Mouse (Mus musculus) activated CD4-positive, CD25-positive, alpha-beta regulatory T cell (primary cell): ENCODE data around the gene Foxr2. TPM values are rescaled to one million over a fixed set of nuclear protein-coding genes. Genes with fewer than 3 reads are reported as not detected.

Experiments used
- polyA plus RNA-seq, 2 experiments: library from polyadenylated mRNA; unstranded; fragments of 100-300 nt; shearing (Covaris generic); gene quantifications; one replicate each; pipeline ENCODE4 v1.2.1; 2017

The Foxr2 gene
- polyA plus RNA-seq, result under 1 TPM in 1 of 2 experiments, not detected in 1; 0.05 TPM

DNA sequence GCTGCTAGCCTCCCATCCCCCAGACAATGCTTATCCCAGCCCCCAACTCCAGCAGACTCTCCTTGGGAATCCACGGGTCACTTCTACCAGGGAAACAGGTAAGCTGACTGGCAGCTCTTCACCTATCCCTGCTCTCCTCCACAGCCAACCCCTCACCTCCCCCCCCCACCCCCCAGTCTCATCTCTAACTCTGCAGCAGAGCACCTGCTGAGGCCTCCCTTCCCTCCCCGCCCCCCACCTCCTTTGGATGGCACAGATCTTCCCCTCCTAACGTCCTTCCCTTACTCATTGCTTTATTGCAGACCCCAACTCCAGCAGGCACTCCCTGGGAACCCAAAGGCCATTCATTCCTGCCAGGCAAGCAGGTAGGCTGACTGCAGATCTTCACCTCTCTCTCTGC is at the start of gene Foxr2:
TSS of gene Foxr2 (plus strand) at position 301 of the 400 bp plus-strand sequence.

DNA sequence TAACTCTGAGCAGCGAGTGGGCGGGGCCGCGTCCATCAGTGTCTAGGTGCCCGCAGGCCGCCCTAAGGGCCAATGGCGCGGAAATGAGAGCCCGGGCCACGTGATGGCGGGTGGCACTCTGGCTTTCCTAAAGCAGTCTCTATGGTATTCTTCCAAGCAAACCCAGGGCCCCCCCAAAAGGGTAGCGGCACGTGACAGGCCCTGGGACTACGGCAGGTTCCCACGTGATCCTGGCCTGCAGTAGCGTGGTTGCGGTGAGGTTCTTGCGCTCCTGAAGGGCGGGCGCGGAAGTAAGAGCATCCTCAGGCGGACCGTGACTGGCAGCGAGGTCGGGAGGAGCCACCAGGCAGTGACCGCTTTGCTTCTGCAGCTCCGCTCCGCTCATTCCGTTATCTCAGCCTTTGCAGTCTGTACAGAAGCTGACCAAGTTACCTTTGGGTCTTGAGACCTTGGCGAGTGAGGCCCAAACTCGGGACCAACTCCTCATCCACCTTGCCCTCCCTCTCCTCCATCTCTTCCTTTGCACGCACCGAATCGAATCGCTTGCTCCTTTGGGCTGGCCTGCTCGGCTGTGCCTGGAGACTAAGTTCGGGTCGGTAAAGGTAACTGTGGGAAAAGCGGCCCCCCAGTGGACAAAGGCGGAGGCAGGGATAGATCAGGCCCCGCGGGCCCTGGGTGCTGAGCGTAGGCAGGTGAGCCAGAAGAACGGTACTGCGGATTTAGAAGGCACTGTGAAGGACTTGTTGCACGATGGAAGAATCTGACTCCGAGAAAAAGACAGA is 21.3 kb downstream of the Foxr2 start, which contains the start of gene Rragb:
TSS of gene Rragb (plus strand) at position 248 of the 782 bp plus-strand sequence.

Other genes starting within 250 kb of the Foxr2 start
- under 1 TPM in 1 of 2 experiments, not detected in 1; 0.16 TPM for gene Usp51, start 112.3 kb upstream of the Foxr2 start, polyA plus RNA-seq
- under 1 TPM in 1 of 2 experiments, not detected in 1; 0.56 TPM for gene Mageh1, start 81.2 kb upstream of the Foxr2 start, polyA plus RNA-seq
- gene Rragb, start 21.2 kb downstream of the Foxr2 start, polyA plus RNA-seq, result 1 to 10 TPM; 7.0 to 7.4 TPM
- 1 to 10 TPM in 1 of 2 experiments, under 1 TPM in 1; 0.95 to 1.6 TPM for gene Klf8, start 118.7 kb downstream of the Foxr2 start, polyA plus RNA-seq